Mouse (Mus musculus): ENCODE measurements around the gene Fam213b.

- TF ChIP-seq CTCF (IDR thresholded peaks at IDR 0.05; ENCODE audit: low read depth) (no peak), EP300 (IDR thresholded peaks at IDR 0.05; ENCODE audit: low read depth) (no peak)
These were observed 11.2 kb downstream of the Fam213b start for GRCm38 (mm10) chr4:154887593-154888250.

All from heart, postnatal 0 days (tissue).